Mouse (Mus musculus) spleen, adult 12 weeks (tissue): ENCODE measurements around the gene Sp3.
"Not testable (repeated sequence)": the region's sequence is repeated elsewhere in the genome, so short reads cannot be mapped to it uniquely, and the experiment has no call there.

Experiments
- DNase-seq: peaks from one replicate; pipeline ENCODE4 v3.0.0; 2022; ENCODE audit warnings: low spot score

Sp3 gene

DNA sequence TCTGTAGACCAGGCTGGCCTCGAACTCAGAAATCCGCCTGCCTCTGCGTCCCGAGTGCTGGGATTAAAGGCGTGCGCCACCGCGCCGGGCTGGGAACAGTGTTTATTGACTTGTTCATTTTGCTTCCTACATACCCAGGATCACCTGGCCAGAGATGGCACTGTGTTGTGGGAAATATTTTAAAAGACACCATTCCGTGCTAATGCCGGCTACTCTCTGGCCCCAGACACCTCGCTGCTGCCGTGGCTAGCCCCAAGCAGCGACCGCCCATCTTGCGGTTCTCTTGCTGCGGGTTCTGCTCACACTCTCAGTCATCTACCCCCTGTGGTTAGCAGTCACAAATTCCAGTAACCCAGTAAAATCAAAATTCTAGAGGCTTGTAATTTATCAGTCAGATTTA, 12.3 kb upstream of the Sp3 start:
- no peak for DNase-seq

DNA sequence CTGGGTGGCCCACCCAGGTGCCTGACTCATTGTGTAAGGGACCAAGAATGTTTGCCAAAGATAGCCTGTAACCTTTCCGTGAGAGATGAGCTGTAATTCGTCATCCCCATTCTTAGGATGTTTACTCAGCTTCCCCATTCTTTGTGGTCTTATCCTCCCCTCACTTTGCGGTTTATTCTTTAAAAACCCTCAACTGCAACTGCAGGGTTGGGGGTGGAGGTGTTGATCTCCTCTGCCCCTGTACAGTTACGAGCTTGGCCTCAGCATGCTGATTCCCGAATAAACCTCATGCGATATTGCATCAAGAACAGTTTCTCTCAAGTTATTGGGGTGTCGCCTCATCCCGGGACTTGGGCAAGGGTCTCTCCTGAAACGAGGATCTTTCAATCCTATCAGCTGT, 8.7 kb upstream of the Sp3 start:
- DNase-seq = not testable (repeated sequence)

DNA sequence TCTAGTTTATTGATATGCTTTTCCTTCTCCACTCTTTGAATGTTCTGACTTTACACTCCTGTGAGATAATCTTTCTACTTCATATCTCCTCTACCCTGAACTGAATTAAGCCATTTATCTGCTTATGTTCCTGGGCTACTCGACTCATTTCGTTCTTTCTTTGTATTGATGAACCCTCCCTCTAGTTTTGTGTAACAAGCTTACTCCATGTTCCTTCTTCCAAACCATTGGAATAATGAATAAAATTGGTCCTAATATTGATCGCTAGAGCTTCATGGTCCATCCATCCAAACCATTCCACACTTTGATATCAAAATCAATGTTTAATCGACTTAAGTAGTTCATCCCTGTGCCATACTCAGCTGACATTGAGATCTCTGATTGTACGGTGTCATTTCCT, 6.4 kb upstream of the Sp3 start, which contains the start of gene Gm11084:
Gene Gm11084 (minus strand): TSS at position 101 of the 400 bp plus-strand sequence.
- no peak for DNase-seq

DNA sequence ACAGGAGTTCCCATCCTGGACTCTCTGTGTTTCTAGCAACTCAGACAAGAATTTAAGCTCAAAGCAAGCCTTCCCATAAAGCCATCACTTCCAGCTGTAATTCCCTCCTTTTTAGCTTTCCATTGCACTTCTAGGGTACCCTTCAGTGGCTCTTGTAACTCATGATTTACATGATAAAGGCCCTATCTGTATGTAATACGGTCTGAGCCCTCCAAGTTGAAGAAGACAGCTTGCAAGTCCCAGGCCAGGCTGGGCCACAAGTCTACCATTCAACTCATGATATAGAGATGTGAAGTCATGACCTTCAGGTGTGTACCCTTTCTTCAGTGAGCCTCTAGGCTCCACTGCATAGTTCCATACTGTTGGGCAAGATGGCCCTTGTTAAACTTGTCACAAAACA, 5.3 kb upstream of the Sp3 start:
- no peak for DNase-seq

DNA sequence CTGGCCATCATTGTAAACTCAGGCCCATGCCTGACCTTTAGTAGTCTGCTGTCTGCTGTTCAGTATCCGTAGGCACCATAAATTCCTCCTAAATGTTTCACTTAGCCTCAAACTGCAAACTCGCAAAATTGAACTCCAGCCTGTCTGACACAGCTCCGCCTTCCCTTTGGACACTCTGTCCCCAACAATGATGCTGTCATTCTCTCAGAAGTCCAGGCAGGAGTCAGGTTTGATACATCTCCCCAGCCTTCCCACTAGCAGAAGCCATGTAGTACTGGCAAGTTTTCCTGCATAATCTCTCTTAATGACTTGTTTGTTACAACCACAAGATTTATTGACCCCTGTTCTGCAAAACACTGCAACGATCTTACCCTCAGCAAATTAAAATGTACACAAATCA, 4.6 kb upstream of the Sp3 start:
- no peak for DNase-seq

DNA sequence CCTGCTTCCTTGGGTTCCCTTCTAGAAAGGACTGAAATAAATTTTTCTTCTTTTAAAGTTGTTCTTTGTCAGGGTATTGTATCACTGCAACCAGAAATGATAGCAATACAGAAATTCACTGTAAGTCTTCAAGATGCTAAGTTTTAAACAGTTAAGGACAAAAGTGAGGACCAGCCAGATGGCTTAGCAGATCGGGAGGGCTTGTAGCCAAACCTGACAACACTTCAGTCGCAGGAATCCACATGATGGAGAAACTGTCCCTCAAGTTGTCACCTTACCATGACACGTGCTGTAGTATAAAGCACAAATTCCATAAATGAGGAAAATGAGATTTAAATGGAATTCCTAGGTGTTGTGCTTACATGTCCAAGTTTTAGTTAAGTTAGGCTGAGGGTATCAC, 3.0 kb upstream of the Sp3 start:
- no peak for DNase-seq

DNA sequence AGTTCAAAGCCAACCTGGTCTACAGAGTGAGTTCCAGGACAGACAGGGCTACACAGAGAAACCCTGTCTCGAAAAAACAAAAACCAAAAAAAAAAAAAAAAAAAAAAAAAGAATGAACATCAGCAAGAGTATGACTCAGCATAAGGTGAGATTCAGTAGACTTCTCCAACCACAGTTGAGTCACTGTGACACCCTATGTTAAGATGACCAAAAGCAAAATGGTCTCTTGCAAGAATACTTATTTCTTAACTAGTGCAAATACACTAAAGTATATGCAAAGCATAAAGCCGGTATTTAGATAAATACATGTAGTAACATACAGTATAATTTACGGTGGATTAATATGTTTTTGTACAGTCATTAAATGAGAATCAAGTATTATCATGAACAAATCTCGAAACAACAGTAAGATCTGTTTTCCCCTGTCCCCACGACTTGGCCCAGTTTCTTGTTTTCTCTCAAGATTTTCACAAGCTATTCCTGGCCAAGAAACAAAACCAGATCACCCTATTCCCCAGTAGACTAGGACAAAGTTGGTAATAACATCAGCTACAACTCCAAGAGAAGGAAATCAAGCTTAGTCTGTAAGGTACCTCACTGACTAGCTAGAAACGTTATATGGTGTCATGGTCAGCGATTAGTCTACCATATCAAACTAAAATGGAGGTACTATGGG, 2.0 kb upstream of the Sp3 start:
- DNase-seq = no peak

DNA sequence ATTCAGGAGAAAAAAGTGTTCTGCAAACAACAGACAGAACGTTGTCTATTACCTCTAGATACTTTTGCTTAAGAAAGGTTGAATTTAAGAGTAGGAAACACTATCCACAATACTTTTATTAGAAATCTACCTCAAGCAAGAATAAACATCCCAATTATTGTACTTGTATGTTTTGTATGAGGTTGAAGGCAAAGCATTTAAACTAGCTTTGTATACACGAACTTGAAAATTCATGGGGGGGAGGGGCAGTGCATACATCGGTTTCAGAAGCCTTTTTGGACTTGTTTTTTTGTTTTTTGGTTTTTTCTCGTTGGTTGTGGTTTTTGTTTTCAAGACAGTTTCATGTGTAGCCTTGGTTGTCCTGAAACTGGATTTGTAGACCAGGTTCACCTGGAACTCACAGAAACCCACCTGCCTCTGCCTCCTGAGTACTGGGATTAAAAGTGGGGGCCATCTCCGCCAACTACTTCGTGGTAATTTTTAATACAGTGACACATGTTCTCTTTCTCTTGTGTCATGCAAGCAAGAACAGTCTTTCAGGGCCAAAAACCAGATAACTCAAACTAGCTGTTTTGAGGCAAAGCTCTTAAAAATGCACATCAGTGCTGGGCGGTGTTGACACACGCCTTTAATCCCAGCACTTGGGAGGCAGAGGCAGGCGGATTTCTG, 1.3 kb upstream of the Sp3 start:
- no peak for DNase-seq

DNA sequence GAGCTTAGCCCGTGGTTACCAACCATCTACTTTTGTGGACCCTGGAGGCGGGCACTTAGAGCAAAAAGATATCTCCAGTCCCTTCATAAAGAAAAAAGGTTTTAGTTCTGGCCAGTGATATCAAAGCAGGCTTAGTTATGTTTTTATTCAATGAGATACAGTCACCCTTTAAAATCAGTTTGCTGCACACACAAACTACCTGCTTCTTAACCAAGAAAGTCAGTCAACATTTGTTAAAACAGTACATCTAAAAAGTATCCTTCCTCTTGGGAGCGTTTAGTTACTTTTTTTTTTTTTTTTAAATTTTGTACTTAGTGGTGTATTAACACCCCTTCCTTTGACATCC, 802 bp upstream of the Sp3 start:
- no peak for DNase-seq

DNA sequence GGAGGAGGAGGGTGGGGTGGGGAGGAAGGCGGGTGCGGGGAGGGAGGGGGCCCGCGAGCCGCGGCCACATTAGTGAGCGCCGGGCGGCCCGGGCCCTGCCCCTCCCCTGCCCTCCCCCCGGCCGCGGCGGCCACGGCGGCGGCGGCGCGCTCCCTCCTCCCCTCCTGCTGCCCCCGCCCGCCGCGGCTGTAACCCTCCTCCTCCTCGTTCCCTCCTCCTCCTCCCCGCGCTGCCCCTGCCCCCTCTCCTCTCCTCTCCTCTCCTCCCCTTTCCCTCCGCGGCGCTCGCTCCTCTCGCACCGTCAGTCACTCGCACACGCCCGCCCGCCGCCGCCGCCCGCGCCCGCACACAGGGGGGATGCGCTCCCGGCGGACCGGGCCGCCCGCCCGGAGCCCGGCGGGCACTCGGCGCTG, 581 bp downstream of the Sp3 start:
- DNase-seq = no peak

DNA sequence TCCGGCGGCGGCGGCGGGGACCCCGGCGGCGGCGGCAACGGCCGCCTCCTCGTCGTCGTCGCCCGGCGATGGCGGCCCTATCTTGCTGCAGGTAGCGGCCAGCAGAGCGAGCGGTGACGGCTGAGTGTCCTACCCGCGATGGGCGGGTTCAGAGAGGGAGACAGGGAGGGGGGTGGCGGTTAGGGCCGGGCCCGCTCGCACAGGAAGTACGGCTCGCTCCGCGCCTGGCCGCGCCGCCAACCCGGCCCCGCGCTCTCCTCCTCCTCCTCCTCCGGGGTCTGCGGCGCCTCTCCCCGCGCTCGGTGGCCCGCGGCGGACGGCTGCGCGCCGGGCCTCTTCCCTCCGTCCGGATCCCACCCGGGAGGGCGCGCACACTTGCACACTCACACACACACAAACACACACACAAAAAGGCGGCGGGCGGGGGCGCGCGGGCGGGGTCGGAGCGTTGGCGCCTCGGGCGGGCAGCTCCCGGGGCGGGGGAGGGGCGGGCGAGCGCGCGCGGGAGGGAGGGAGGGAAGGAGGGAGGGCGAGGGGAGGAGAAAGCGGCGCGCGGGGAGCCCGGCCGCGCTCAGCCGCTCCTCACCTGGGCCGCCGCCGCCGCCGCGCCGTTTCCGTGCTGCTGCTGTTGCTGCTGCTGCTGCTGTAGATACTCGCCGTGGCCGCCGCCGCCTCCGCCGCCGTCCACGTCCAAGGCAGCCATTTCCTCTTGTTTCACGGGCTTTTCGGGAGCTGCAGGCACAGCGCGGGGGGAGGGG, 1.2 kb downstream of the Sp3 start:
- DNase-seq = peak; percentile 87

DNA sequence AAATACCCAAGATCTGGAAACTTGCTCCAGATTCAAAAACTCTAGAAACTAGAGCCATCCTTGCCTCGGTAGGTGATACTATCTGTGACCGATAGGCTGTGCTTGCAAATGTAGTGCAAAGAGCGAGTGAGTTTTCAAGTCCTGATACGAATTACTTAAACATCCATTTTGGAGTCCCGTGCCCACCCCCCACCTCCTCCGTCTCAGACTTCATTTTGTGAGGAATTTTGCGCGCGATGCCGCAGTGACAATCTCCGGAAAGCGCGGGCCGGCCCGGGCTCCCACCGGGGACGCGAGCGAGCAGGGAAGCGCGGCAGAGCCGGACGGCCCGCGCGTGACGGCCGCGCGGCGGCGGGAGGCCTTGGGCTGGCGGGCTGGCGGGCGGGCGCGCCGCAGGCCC, 1.8 kb downstream of the Sp3 start:
- no peak for DNase-seq

DNA sequence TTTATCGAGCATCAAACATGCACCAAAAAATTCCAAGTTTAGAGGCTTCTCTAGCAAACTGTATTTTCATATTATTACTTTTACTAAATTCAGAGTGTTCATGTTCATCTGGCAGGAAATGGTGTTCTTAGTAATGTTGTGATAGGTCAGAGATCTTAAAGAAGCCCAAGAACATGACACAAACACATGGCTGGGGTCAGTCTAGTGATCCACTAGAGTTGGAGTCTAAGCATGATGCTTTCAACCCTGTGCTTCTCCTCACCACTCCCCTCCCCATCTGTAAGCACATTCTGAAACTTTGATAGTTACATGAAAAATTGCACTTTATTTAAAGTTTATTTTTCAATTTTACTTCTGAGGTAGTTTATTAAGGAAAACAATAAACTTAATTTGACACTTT, 3.0 kb downstream of the Sp3 start:
- DNase-seq = no peak

DNA sequence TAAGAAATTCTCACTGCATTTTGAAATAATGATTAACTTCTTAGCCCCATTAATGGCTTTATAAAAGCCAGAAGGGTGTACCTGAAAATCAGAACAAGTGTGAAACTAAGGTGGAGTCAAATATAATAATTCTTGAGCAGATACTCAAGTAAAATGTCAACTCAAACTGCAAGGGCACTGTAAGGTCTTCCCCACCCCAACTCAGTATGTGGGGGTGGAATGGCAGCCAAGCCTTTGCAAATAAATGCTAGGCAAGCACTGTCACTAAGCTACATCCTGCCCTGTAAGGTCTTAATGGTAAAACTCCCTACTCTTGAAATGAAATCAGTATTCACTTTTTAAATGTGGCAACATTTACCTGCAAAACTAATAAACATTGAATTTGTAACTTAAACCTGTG, 4.2 kb downstream of the Sp3 start:
- DNase-seq = no peak

DNA sequence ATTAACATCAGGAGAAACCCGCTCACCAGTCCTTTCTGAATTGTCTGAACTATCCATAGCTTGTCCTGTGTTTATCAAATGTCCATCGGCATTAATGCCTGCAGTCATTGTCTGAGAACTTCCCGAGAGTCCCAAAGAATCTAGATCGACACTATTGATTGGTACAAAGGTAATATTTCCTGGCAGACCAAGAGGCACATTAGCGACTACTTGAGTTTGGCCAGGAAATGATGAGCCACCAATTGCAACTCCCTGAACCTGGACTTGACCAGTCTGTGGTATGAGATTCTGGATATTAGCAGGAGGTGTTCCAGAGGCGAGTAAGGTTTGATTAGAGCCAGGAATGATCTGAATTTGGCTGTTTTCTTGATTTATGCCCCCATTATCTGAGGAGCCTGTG, 9.4 kb downstream of the Sp3 start:
- no peak for DNase-seq

DNA sequence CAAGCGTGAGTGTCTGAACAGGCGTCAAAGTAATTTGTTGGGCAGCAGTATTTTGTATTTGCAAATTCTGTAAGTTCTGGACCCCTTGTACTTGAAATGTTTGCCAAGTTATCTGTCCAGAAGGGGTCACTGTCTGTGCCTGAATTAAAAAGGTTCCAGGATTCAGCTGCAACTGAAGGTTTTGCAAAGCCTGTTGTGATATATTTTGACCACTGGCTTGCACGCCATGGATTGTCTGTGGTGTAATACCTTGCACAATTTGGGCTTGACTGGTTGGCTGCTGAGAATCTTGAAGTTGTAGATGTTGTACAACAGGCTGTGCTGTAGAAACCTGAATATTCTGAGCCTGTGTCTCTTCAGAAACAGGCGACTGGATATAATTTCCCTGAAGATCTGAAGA, 9.9 kb downstream of the Sp3 start:
- DNase-seq = no peak

DNA sequence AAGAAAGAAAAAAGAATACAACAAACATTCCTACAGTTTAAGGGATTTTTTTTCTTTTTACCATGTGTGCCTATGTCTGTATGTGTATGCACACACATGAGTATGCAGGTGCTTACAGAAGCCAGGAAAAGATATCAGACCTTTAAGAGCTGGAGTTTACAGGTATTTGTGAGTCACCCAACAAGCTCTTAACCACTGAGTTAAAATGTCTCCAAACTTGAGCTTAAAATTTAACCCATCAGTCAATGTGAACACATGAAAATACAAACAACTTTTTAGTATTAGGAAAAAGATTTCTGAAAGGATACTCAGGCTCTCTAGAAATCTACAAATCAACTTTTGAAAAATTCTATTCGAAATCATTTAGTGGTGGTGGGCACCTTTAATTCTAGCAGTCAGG, 11.7 kb downstream of the Sp3 start:
- DNase-seq = no peak

DNA sequence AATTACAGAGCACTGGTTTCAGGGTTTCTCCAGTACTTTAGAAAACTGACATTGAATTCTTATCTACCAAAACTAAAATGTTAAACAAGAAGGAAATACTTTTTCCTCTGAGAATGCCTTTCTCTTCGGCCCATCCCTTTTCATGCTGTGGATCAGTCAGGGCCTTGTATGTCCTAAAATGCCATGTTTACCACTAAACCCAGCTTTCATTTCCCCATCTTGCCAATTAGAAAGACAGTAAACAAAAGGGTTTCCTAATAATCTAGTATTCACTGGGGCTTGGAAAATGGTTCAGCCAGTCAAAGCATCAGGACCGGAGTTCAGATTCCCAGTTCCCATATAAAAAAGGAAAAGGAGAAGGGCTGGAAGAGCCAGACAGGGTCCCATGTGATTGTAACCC, 14.8 kb downstream of the Sp3 start:
- DNase-seq = no peak

DNA sequence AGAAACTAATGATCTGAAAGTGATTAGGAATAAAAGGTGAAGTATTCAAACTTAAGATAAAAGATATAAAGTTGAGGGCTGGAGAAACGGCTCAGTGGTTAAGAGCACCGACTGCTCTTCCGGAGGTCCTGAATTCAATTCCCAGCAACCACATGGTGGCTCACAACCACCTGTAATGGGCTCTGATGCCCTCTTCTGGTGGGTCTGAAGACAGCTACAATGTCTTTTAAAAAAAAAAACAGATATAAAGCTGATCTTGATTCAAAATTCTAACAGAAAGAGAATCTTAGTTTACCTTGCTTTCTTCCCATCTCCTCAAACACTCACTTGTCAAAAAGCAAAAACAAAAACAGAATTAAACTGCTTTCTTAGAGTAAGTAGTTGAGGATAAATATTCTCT, 23.8 kb downstream of the Sp3 start:
- DNase-seq = no peak

DNA sequence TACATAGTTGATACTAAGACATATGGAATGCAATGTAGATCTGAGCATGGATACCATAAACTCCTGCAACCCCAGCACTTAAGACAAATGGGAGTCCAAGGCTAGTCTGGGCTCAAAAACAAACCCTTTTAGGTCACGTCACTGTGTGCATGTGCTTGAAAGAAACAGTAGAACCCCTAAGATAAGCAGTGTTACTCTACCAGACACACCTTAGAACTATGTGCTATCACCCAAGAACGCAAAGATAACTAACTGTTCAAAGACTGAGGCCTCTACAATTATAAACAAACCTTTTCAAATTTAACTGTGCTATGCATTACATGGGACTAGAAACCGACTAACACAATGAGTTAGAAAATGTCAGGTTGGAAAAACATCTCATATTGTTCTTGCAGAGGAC, 27.3 kb downstream of the Sp3 start:
- no peak for DNase-seq

DNA sequence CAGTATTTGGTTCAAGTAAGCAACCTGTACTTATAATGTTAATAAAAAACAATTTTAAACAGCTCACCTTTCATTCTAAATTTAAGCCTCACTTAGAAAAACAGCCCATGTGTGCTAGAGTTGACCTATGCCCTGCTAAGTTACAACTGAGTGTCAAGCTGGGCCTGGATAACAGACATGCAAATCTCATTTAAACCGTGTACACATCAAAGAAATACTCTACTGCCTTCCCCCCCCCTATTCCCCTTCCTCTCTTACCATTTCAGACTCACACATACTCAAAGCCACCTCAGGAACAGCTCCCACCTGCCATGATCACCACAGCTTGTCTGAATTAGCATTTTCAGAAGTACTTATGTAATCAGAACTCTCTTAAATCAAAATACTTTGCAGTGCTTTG, 44.3 kb downstream of the Sp3 start:
- DNase-seq = no peak

DNA sequence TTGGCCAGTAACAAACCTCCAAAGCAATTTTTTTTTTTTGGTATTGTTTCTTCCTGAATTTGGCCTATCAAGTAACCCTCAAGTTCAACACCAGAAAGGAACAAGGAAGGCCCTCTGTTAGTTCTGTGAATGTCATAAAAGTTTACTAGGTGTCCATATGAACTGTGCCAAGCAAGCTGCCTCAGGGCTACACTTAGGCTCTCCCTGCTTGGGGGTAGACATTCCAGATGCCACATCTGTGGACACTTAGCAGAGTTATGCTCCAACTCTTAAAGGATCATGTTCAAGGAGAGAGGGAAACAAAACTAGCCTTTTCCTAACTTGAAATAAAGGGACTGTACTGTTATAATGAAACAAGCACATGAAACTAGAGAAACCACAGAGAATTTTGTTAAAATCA, 48.1 kb downstream of the Sp3 start:
- no peak for DNase-seq

DNA sequence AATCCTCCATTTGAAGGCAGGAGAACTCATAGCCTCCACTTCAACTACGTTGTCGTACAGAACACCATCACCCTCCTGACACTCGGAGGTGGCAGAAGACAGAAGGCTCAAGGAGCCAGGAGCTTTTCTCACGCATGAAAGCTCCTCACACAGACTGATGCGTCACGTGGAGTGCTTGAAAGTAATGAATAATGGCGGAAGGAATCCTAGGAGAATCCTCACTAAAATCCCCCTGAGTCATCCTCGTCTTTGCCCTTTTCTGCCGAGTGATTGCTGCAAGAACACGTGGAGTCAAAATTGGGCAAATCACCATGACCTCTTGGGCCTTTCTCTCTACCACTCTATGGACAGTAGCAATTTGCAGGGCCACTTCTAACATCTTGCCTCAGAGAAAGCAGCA, 55.3 kb downstream of the Sp3 start:
- no peak for DNase-seq

DNA sequence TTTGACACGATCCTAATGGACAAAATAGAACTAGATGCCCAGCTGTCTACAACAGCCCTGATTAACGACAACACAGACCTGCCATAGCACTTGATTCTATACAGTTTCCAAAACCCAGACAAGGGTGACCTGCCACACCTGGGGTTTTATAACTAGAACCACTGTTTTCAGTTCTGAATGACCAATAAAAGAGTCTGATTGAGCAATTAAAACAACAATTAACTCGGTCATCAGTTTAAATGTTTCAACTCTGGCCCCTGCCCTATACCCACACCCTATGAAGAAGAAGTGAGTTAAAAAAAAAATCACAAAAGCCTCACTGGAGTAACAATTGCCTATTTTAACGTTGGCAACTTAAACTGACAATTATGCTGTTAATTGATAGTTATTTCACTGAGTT, 64.1 kb downstream of the Sp3 start:
- no peak for DNase-seq
